Comparison of ENCODE assay signal across 10 mouse cellular contexts in genomic region chr5:36359535-36360243, GRCm38 (mm10). TPM values are rescaled to one million over a fixed set of nuclear protein-coding genes. Genes with fewer than 3 reads are reported as not detected.
DNase-seq lines count a peak whose midpoint lies in the region; ATAC-seq and TF ChIP-seq lines count a peak whose summit lies in the region.
"Had no signal": no experiment of that assay in that cellular context is flagged by ENCODE, and none has a peak within 500 bp of the region (broad histone marks: within the 10 kb centered on the region; RNA-seq: fewer than 3 reads in every experiment).

No protein-coding gene starts in this region.

- H3K9me3 ChIP-seq in heart, embryonic 11.5 days (replicated peaks; ENCODE audit: control insufficient read depth, low read length), result no peaks in the 10 kb centered on the region
- H3K9me3 ChIP-seq in midbrain, embryonic 10.5 days (replicated peaks), result no peaks in the 10 kb centered on the region
- no peaks in the 10 kb centered on the region for H3K9me3 ChIP-seq in midbrain, embryonic 11.5 days (ENCODE audit: control insufficient read depth, low read length)
- no peaks in the 10 kb centered on the region for H3K9me3 ChIP-seq in hindbrain, embryonic 15.5 days

- H3K27ac ChIP-seq in heart, embryonic 11.5 days (ENCODE audit: low read depth, low read length), result 0 out of 2 replicates have a peak overlapping the region, but pooled peaks have one; percentile 15
- no peak overlapping the region for H3K27ac ChIP-seq in heart, adult 2 months
- peak overlapping the region; percentile 33 for H3K27ac ChIP-seq in midbrain, embryonic 10.5 days (replicated peaks)
- no peak overlapping the region for H3K27ac ChIP-seq in midbrain, embryonic 11.5 days (ENCODE audit: low read depth, low read length)
- H3K27ac ChIP-seq in hindbrain, embryonic 15.5 days (replicated peaks), result peak overlapping the region; percentile 55; the same call in 1 of the 2 replicates

- no peak for TF ChIP-seq CTCF in heart, adult 2 months (IDR thresholded peaks at IDR 0.05)

- H3K79me2 ChIP-seq in heart, adult 2 months (replicated peaks; ENCODE audit: control insufficient read depth, insufficient read depth, low read length), result no peaks in the 10 kb centered on the region

- ATAC-seq in heart, embryonic 11.5 days (replicated peaks; ENCODE audit: insufficient number of reproducible peaks, low FRiP score, low TSS enrichment), result no peak
- ATAC-seq in midbrain, embryonic 11.5 days (ENCODE audit: low FRiP score), result no peak; the same call in 1 of the 2 replicates
- peak; percentile 88 for ATAC-seq in hindbrain, embryonic 15.5 days (ENCODE audit: low FRiP score, low read depth)

- H3K4me1 ChIP-seq in heart, embryonic 11.5 days (ENCODE audit: control insufficient read depth, insufficient read depth, low read length), result peaks cover 72% of the 10 kb centered on the region
- H3K4me1 ChIP-seq in heart, adult 2 months (ENCODE audit: control insufficient read depth, insufficient read depth, low read length), result peaks cover 2% of the 10 kb centered on the region; the same call in 1 of the 2 replicates
- peaks cover 43% of the 10 kb centered on the region for H3K4me1 ChIP-seq in midbrain, embryonic 10.5 days
- H3K4me1 ChIP-seq in midbrain, embryonic 11.5 days (ENCODE audit: control insufficient read depth, insufficient read depth, low read length), result peaks cover 3% of the 10 kb centered on the region
- H3K4me1 ChIP-seq in hindbrain, embryonic 15.5 days (replicated peaks), result peaks cover 28% of the 10 kb centered on the region

- WGBS in heart, embryonic 11.5 days (ENCODE audit: insufficient replicate concordance), result 50% methylated on average over 4 of the region's 5 CpGs
- WGBS in heart, adult 2 months, result 64% methylated on average over 5 of the region's 5 CpGs
- WGBS in midbrain, embryonic 10.5 days, result 66% methylated on average over 5 of the region's 5 CpGs
- WGBS in midbrain, embryonic 11.5 days, result 64% methylated on average over 5 of the region's 5 CpGs
- 42% methylated on average over 5 of the region's 5 CpGs for WGBS in hindbrain, embryonic 15.5 days

- H3K4me2 ChIP-seq in heart, embryonic 11.5 days, result no peak overlapping the region
- no peak overlapping the region for H3K4me2 ChIP-seq in midbrain, embryonic 11.5 days
- no peak overlapping the region for H3K4me2 ChIP-seq in hindbrain, embryonic 15.5 days

- intact Hi-C loops in heart, adult 2 months (cut with DNase I), result no loop called here

- no peaks in the 10 kb centered on the region for H3K36me3 ChIP-seq in heart, embryonic 11.5 days (ENCODE audit: control insufficient read depth, insufficient read depth, low read length)
- no peaks in the 10 kb centered on the region for H3K36me3 ChIP-seq in heart, adult 2 months (ENCODE audit: control insufficient read depth, insufficient read depth, low read length)
- no peaks in the 10 kb centered on the region for H3K36me3 ChIP-seq in midbrain, embryonic 10.5 days
- no peaks in the 10 kb centered on the region for H3K36me3 ChIP-seq in midbrain, embryonic 11.5 days (ENCODE audit: control insufficient read depth, insufficient read depth, low read length)
- no peaks in the 10 kb centered on the region for H3K36me3 ChIP-seq in hindbrain, embryonic 15.5 days

- no peak for TF ChIP-seq POLR2A in heart, adult 2 months (IDR thresholded peaks at IDR 0.05; ENCODE audit: insufficient read depth, low read depth, low read length)

- no peak overlapping the region for H3K4me3 ChIP-seq in heart, embryonic 11.5 days (ENCODE audit: low read depth, low read length)
- no peak overlapping the region for H3K4me3 ChIP-seq in heart, adult 2 months
- H3K4me3 ChIP-seq in midbrain, embryonic 10.5 days, result no peak overlapping the region
- no peak overlapping the region for H3K4me3 ChIP-seq in midbrain, embryonic 11.5 days (ENCODE audit: low read depth, low read length)
- H3K4me3 ChIP-seq in hindbrain, embryonic 15.5 days, result no peak overlapping the region

- no peak for TF ChIP-seq EP300 in heart, adult 2 months (IDR thresholded peaks at IDR 0.05; ENCODE audit: insufficient read depth, low read depth, low read length)

- no peak overlapping the region for H3K9ac ChIP-seq in heart, embryonic 11.5 days (ENCODE audit: low read depth, low read length)
- H3K9ac ChIP-seq in heart, adult 2 months (ENCODE audit: low read depth, low read length), result no peak overlapping the region
- no peak overlapping the region for H3K9ac ChIP-seq in midbrain, embryonic 11.5 days (ENCODE audit: low read length)
- H3K9ac ChIP-seq in hindbrain, embryonic 15.5 days, result no peak overlapping the region

- no peak for DNase-seq in heart, adult 2 months
- no peak for DNase-seq in midbrain, embryonic 10.5 days (ENCODE audit: low spot score)
- no peak for DNase-seq in midbrain, embryonic 11.5 days (ENCODE audit: low spot score, missing footprints)
- DNase-seq in right cerebral cortex, postnatal 25 days, result peak; percentile 31
- DNase-seq in embryo, embryonic 10 days (ENCODE audit: low spot score), result no peak
- no peak for DNase-seq in B cell, adult 2 months
- DNase-seq: lung, postnatal 14 days had no signal

- H3K27me3 ChIP-seq in heart, embryonic 11.5 days (ENCODE audit: control insufficient read depth, insufficient read depth, low read length), result no peaks in the 10 kb centered on the region
- no peaks in the 10 kb centered on the region for H3K27me3 ChIP-seq in heart, adult 2 months (ENCODE audit: control insufficient read depth, insufficient read depth, low read length)
- H3K27me3 ChIP-seq in midbrain, embryonic 10.5 days (ENCODE audit: low read depth, poor library complexity, severe bottlenecking), result no peaks in the 10 kb centered on the region
- no peaks in the 10 kb centered on the region for H3K27me3 ChIP-seq in midbrain, embryonic 11.5 days (ENCODE audit: control insufficient read depth, insufficient read depth, low read length)
- H3K27me3 ChIP-seq in hindbrain, embryonic 15.5 days, result no peaks in the 10 kb centered on the region

RNA-seq across cellular contexts. Expression of gene Sorcs2, which starts 38.2 kb away (rescaled TPM):
- 7.1 and 7.3 TPM in 2 replicates for polyA plus RNA-seq in heart, embryonic 11.5 days (2014; fragmentation: Nextera tagmentation; extraction: Ambion mirVana)
- 1 to 10 TPM; 6.0 to 7.7 TPM for total RNA-seq in heart, adult 2 months (2021)
- polyA plus RNA-seq in heart, adult 2 months (2012; rRNA removed), result 9.0 and 14.5 TPM in 2 replicates
- 9.0 and 10.8 TPM in 2 replicates for polyA plus RNA-seq in midbrain, embryonic 10.5 days (2016; fragmentation: Nextera tagmentation; extraction: Ambion mirVana)
- polyA plus RNA-seq in midbrain, embryonic 11.5 days (2014; fragmentation: Nextera tagmentation; extraction: Ambion mirVana), result 6.7 and 7.3 TPM in 2 replicates
- polyA plus RNA-seq in hindbrain, embryonic 15.5 days (2015; fragmentation: Nextera tagmentation; extraction: Ambion mirVana), result 13.4 and 15.4 TPM in 2 replicates
- total RNA-seq: MEL had no signal

Comparison
In these comparisons a context has a peak if more than half of its experiments do, and no peak if none do; other contexts are left out.
1. H3K27ac ChIP-seq: peak in heart, embryonic 11.5 days (single experiment), midbrain, embryonic 10.5 days (single experiment) and hindbrain, embryonic 15.5 days (single experiment); none in heart, adult 2 months (single experiment) and midbrain, embryonic 11.5 days (single experiment).